Mouse (Mus musculus): Measurements from ENCODE around the gene Ints6l. TPM values are rescaled to one million over a fixed set of nuclear protein-coding genes. Genes with fewer than 3 reads are reported as not detected.
A peak's percentile ranks its signal among the peaks of the same experiment; 100 is the strongest.

Ints6l gene
- 10 to 100 TPM; 30.0 to 49.3 (median 38.8) TPM for total RNA-seq (2022)

- peak; percentile 77 to 78 for DNase-seq (ENCODE audit: low spot score in 2 of 2)
These were observed at the start of gene Ints6l for GRCm38 (mm10) chrX:56454671-56455371. Ints6l (plus strand) TSS chrX:56454857.

- no peak for DNase-seq (ENCODE audit: low spot score in 2 of 2)
These were observed 49.2 kb upstream of the Ints6l start for GRCm38 (mm10) chrX:56405482-56405881.

- no peak for DNase-seq (ENCODE audit: low spot score in 2 of 2)
These were observed 48.5 kb upstream of the Ints6l start for GRCm38 (mm10) chrX:56406128-56406527.

GRCm38 (mm10) chrX:56416277-56416676, 38.4 kb upstream of the Ints6l start:
- DNase-seq (ENCODE audit: low spot score in 2 of 2) = no peak

GRCm38 (mm10) chrX:56417541-56417940, 37.1 kb upstream of the Ints6l start:
- DNase-seq (ENCODE audit: low spot score in 2 of 2) = no peak

- no peak for DNase-seq (ENCODE audit: low spot score in 2 of 2)
These were observed 24.1 kb upstream of the Ints6l start for GRCm38 (mm10) chrX:56430601-56431000.

DNA sequence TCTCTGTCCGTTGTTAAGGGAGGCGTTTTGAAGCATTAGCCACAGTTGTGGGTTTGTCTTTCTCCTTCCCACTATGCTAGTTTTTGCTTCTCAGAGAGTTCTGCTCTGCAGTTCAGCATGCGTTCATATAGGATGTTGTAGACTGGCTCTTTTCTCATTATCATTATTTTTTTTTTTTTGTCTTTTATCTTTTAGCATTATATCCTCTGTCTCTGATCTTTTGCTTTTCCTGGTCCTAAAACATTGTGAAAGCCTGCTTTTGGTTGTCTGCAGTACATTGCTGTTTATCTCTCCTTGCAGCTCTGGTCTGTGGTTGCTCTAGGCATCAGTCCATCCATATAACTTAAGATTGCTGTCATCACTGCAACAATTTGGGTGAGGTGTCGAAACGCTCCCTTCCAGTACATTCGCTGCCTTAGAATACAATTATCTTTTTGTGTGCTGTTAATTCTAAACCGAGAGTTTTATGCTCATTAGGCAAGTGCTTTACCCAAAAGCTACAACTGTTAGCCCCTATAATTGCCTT, 18.8 kb upstream of the Ints6l start:
- no peak for DNase-seq (ENCODE audit: low spot score in 2 of 2)

GRCm38 (mm10) chrX:56446487-56447428, 7.9 kb upstream of the Ints6l start:
- DNase-seq (ENCODE audit: low spot score in 2 of 2) = no peak

GRCm38 (mm10) chrX:56447524-56448015, 7.1 kb upstream of the Ints6l start, which contains the start of gene Gm2174:
Gm2174 (plus strand) TSS chrX:56447965.
- no peak for DNase-seq (ENCODE audit: low spot score in 2 of 2)

DNA sequence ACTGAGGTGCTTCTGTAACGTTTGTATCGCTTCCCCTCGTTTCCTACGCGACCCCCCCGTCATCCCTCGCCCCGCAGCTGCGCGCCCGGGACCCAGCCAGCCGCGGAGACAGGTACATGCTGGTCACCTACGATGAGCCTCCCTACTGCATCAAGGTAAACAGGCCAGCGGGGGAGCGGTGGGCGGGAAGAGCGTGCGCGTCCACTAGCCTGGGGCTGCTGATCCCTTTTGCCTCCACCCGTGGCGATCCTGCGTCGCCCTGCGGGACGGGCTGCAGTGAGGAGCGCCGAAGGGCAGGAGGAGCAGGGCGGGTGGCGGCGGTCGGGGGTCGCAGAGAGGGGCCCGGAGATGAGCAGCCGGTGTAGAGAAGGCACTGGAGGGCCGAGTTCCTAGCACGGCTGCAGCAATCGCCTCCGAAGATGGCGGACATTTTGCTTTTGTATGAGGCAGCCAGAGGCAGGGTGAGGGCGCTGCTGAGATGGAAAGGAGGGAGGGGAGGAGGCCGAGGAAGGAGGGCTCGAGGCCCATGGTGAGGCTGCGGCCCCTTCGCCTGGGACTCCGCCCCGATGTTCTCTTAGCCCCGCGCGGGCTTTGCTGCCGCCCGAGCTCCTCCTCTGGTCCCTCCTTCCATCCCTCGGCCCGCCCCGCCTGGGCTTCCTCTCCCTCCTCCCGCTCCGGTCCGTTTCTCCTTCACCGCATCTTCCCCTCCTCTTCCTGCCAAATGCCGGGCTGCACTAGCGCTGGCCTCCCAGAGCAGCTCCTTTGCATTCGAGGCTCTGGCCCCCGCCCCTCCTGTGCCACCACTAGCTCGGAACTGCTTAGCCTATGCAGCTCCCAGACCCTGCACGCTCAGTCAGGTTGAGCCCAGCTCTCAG, 952 bp downstream of the Ints6l start:
- peak; percentile 85 to 87 for DNase-seq (ENCODE audit: low spot score in 2 of 2)

GRCm38 (mm10) chrX:56456379-56456778, 1.7 kb downstream of the Ints6l start:
- DNase-seq (ENCODE audit: low spot score in 2 of 2) = no peak

DNA sequence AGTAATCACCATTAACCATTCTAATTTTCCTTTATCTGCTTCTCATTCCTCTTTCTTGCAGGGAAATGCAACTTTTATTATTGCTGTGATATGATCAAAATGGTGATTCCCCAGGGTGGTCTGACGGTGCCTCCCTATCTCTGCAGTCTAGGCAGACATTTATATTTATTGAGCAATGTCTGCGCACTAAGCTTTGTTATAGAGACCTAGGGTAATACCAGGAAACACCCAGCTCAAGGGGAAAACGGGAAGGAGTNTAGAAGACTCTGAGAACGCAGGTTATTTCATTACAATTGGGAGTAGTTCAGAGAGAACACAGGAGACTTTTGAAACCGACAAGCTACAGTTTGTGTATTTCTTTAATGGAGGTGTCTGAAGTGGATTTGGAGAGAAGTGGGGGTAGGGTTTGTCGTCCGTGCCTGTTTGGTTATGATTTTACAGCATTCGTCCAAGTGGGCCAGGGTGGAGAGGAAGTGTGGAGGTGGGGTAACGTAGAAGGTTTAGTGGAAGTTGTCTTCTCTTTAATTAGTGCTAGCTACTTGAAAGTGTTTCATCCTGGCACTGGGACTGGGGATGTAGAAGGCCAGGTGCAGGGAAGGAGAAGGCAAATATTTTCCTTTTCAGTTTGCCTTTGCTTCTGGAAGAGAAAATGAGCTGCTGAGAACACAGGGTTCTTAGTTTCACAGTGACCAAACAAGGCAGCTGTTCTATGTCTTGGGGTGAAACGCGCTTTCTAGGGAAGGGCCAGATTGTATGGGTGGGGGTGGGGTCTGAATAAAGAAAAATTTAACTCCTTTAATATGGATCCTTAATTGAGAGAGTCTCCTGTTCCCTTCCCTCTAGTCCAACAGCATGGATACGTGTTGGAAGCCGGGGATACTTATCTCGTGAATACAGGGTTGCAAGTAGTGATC, 7.6 kb downstream of the Ints6l start:
- no peak for DNase-seq (ENCODE audit: low spot score in 2 of 2)

DNA sequence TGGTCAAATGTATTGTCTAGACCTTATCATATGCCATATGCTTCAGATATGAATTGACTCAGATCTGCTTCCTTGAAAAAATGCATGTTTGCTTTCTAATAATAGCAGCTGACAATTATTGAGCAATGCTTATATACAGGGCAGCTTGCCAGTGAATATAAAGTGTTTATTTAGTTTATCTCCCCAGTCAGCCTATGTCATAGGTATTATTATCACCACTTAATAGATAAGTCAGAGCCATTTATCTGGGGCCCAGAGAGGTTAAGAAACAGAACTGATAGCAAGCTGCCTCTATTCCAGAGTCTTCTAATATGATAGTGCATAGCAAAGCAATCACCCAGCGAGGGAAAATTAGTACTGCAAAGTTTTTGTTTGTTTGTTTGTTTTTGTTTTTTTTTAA, 10.2 kb downstream of the Ints6l start:
- no peak for DNase-seq (ENCODE audit: low spot score in 2 of 2)

DNA sequence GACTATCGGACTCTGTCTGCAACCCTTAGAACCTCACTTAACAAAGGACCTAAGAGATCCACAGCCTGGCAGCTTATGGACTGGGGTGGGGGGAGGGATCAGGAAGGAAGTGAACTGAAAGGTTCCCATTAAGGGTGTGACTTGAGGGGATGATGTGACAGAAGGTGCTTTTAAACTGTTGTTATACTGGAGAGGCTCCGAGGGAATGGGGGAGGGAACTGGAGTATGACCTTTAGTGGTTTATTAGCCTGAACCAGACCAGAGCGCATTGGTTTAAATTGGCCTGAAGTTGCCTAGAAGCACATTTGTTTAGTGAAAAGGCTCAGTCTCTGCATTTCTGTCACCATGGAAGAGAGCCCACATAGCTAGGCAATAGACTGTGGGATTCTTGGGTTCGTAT, 13.0 kb downstream of the Ints6l start:
- no peak for DNase-seq (ENCODE audit: low spot score in 2 of 2)

GRCm38 (mm10) chrX:56468422-56468821, 13.8 kb downstream of the Ints6l start:
- no peak for DNase-seq (ENCODE audit: low spot score in 2 of 2)

GRCm38 (mm10) chrX:56474035-56474434, 19.4 kb downstream of the Ints6l start:
- no peak for DNase-seq (ENCODE audit: low spot score in 2 of 2)

DNA sequence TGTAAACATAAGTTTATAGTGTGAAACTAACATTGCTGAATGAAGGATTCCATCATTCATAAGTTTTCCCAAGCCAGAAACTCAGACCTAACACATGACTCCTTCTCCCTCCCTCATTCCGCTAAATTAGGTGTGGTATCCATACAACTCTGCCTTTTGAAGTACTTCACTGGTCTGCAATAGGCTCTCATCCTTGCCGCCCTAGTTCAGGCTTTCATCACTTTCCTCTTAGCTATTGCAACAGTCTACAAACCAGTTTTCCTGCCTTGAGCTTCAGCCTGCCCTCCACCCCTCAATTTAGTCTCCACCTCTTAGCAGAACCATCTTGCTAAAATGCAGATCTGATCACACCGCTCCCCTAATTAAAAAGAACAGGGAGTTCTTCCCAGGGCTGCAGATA, 22.9 kb downstream of the Ints6l start:
- DNase-seq (ENCODE audit: low spot score in 2 of 2) = no peak

GRCm38 (mm10) chrX:56481906-56482305, 27.2 kb downstream of the Ints6l start:
- DNase-seq (ENCODE audit: low spot score in 2 of 2) = no peak

- peak; percentile 16 to 71 for DNase-seq (ENCODE audit: low spot score in 2 of 2)
These were observed 35.1 kb downstream of the Ints6l start for GRCm38 (mm10) chrX:56489758-56490157.

GRCm38 (mm10) chrX:56497241-56497640, 42.6 kb downstream of the Ints6l start:
- no peak for DNase-seq (ENCODE audit: low spot score in 2 of 2)
